Comparison of ENCODE assay signal across 9 mouse cellular contexts in the genomic region with DNA sequence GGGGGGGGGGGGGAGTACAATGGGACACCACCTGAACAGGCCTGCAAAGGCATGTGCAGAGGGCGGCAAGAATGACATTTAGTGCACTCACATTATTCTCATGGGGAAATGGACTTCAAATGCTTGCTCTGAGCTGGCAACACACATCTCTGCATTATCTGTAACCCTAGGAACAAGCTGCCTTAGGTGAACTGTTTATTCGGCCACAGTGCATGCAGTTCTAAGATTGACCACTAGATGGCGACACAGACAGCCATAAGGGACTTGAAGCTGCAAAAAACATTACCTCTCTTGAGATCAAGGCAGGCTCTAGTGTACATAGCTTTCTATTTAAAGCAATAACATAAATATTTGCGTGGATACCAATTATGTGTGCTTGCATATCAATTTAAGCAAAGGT. TPM values are rescaled to one million over a fixed set of nuclear protein-coding genes. Genes with fewer than 3 reads are reported as not detected.
A peak's percentile ranks its signal among the peaks of the same experiment; 100 is the strongest.
DNase-seq lines count a peak whose midpoint lies in the region; ATAC-seq lines count a peak whose summit lies in the region.
"Had no signal": no experiment of that assay in that cellular context is flagged by ENCODE, and none has a peak within 500 bp of the region (broad histone marks: within the 10 kb centered on the region; RNA-seq: fewer than 3 reads in every experiment).

No protein-coding gene starts in this region.

- no peak overlapping the region for H3K4me3 ChIP-seq in hindbrain, embryonic 15.5 days

- H3K36me3 ChIP-seq in hindbrain, embryonic 15.5 days, result no peaks in the 10 kb centered on the region

- DNase-seq in T-cell, adult 2 months (ENCODE audit: low spot score), result peak; percentile 78
- DNase-seq in cerebellum, adult 8-10 months, result peak; percentile 91
- peak; percentile 71 to 86 for DNase-seq in layer of hippocampus, postnatal 36 days
- peak; percentile 80 to 83 for DNase-seq in right cerebral cortex, postnatal 36 days (ENCODE audit: low spot score in 2 of 2)
- DNase-seq in urinary bladder, postnatal 4 days (ENCODE audit: low spot score in 2 of 2), result peak; percentile 66 to 91

- no peak overlapping the region for H3K9ac ChIP-seq in hindbrain, embryonic 15.5 days

- 3% methylated on average over 4 of the region's 4 CpGs for WGBS in hindbrain, embryonic 15.5 days

- no peak overlapping the region for H3K4me2 ChIP-seq in hindbrain, embryonic 15.5 days

- no peaks in the 10 kb centered on the region for H3K9me3 ChIP-seq in hindbrain, embryonic 15.5 days

- H3K27me3 ChIP-seq in hindbrain, embryonic 15.5 days, result no peaks in the 10 kb centered on the region

- ATAC-seq in frontal cortex, adult (ENCODE audit: low TSS enrichment), result peak; percentile 76
- peak; percentile 55 for ATAC-seq in hindbrain, embryonic 15.5 days (ENCODE audit: low FRiP score, low read depth)
- ATAC-seq in megakaryocyte-erythroid progenitor cell, adult 5-6 weeks (replicated peaks; ENCODE audit: low FRiP score, low TSS enrichment, poor library complexity, severe bottlenecking), result peak; percentile 40

- H3K4me1 ChIP-seq in hindbrain, embryonic 15.5 days (replicated peaks), result 0 out of 2 replicates have a peak, but pooled peaks cover 5% of the 10 kb centered on the region

- H3K27ac ChIP-seq in hindbrain, embryonic 15.5 days (replicated peaks), result no peak overlapping the region
- H3K27ac ChIP-seq: macrophage had no signal

RNA-seq across cellular contexts. Expression of gene Coro2a, which starts 9.2 kb away (rescaled TPM):
- 9.0 and 10.5 TPM in 2 replicates for polyA plus RNA-seq in hindbrain, embryonic 15.5 days (2015; fragmentation: Nextera tagmentation; extraction: Ambion mirVana)
- 10 to 100 TPM; 16.0 to 17.0 TPM for total RNA-seq in layer of hippocampus, postnatal 36 days (2021)
- 9.8 and 18.9 TPM in 2 replicates for total RNA-seq in megakaryocyte-erythroid progenitor cell, adult 5-6 weeks (2014; fragmentation: Nextera tagmentation)
- total RNA-seq in megakaryocyte-erythroid progenitor cell, adult 5-6 weeks (2017), result 1.6 and 7.3 TPM in 2 replicates

RNA-seq across cellular contexts. Expression of gene Tbc1d2, which starts 38.8 kb away (rescaled TPM):
- polyA plus RNA-seq in hindbrain, embryonic 15.5 days (2015; fragmentation: Nextera tagmentation; extraction: Ambion mirVana), result 0.91 and 1.0 TPM in 2 replicates
- total RNA-seq in layer of hippocampus, postnatal 36 days (2021), result 1 to 10 TPM; 2.4 to 3.1 TPM
- total RNA-seq in megakaryocyte-erythroid progenitor cell, adult 5-6 weeks (2014; fragmentation: Nextera tagmentation), result 0.26 and 0.64 TPM in 2 replicates
- 0.80 and 0.88 TPM in 2 replicates for total RNA-seq in megakaryocyte-erythroid progenitor cell, adult 5-6 weeks (2017)
